Mouse (Mus musculus): ENCODE measurements around the gene Tap2.

Gene Tap2

DNA sequence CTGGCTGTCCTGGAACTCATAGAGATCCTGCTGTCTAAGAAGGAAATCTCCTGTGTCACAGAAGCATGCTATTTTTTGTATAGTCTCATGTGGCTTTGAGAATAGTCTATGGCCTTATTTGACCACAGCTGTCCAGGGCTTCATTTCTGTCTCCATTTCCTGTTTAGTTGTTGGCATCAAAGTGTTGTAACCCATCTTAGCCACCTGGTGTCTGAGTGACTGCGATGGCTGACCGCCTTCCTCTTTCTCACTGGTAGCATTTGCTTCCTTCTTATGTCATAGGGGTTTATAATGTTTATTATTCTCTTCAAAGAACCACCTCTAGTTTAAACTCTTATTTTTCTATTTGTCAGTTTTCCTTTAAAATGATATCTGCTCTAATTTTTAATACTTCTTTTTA, 45.4 kb downstream of the Tap2 start:
- peak; percentile 76 for DNase-seq (ENCODE audit: low read depth, low spot score)

DNA sequence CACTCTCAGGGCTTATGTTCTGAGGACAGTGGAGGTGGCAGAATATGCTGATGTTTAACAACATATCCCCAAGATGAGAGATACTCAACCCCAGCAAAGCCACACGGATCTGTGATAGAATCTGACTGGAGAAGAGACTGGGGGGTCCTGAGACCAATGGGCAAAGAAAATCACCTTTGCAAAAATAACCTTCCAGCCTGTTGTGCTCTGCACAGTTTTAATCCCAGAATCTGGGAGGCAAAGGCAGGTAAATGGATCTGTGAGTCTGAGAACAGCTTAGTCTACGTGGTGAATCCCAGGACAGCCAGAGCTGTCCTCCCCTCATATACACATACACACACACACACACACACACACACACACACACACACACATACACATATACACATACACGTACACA, 46.0 kb downstream of the Tap2 start:
- DNase-seq (ENCODE audit: low read depth, low spot score) = no peak

DNA sequence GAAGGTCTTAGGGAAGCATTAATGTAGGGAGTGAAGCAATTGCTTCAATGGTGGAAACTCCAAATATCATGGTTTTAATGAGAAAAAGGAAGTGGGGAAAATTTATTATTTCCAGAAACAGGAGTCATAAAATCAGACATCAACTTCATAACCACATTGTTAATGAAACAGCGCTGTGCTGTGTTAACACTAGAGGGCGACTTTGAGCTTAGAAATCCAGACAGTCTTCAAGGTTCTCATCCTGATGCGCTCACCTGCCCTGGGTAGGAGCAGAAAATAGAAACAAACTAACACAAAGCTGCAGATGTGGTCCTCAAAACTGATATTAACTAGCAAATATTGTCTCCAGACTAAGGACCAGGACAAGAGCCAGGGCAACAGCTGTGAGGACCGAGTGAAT, 46.6 kb downstream of the Tap2 start:
- peak; percentile 73 for DNase-seq (ENCODE audit: low read depth, low spot score)

DNA sequence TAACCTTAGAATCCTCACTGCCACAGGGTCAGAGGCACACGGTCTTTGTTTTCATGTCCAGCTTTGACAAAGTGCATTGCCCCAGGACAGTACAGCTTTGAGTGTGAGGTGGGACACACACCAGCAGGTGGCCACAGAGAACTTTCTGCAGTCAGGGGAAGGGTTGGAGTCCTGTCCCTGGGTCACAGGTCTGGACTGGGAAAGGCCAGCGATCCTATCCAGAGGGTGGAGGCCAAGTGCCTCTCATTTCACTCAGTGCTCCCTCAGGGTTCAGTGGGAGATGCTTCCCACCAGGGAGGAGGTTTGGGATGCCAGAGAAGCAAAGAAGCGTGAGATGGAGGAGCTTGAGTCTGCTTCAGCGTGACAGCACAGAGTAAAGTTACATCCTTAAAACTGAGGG, 48.3 kb downstream of the Tap2 start:
- peak; percentile 73 for DNase-seq (ENCODE audit: low read depth, low spot score)

DNA sequence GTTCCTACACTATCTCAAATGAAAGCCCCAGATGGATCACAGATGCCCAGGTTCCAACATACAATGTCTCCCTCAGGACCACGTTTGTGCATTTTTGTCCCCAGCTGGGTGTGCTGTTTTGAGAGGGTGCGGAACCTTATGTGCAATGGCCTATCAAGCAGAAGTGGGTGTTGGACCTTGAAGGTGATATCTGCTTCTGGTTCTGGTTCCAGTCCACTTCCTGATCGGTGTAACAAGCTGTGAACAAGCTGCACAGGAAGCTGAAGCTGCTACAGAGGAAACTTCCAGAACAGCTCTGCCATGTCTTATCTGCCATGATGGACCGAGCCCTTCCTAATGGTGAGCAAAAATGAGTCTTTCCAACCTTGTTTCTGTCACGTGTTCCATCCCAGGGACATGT, 53.2 kb downstream of the Tap2 start:
- no peak for DNase-seq (ENCODE audit: low read depth, low spot score)

DNA sequence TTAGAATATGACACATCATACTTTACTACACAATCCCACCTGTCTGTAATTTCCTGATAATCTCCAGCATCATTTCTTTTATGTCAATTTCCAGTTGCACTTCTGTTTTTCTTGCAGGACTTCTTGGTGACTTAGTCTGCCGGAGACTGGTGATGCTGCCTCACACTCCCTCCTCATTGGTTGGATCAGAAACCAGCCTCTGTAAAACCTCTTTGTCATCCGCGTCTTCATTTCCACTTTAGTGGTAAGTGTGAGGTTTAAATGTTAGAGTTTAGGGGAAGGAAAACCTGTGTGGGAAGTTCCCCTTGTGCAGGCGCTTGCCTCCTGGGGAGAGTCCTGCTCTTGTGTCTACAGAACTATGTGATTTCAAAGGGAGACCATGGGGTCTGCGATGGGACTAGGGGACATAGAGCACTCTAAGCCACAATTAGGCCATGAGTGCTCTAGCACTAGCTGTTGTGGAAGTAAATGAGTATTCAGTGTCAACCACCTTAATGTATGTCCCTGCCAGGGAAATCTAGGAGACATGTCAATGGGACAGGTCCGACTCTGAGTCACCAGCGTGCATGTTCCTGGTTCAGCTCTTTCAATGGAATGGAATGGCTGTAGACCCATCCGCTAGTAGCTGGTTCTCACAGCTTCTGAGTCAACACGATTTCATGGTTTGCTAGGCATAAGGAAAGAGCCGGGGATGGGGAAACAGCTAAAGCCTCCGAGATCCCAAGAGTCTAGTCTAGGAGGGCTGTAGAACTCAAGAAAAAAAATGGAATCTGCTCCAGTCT, 54.5 kb downstream of the Tap2 start, which contains the start of gene H2-Ab1:
Gene H2-Ab1, plus strand, starts transcription at position 96 of the 782 bp plus-strand sequence.
- peak; percentile 97 for DNase-seq (ENCODE audit: low read depth, low spot score)

DNA sequence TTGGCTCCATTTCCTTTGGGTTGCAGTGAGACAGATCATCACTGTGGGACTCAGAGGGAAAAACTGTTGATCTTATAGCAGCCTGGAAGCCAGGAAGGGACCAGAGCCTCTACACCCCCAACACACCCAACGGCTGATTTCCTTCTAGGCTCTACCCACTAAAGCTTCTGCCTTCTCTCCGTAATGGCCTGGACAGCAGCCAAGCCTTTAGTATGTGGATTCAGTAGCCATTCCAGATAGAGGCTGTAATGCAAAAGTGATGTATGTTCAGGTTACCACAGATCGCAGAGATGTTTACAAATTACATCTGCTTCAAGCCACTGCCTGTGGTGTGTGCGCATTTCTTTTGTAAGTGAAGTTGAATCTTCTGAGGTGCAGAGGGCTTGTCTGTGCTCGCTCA, 57.2 kb downstream of the Tap2 start:
- no peak for DNase-seq (ENCODE audit: low read depth, low spot score)

DNA sequence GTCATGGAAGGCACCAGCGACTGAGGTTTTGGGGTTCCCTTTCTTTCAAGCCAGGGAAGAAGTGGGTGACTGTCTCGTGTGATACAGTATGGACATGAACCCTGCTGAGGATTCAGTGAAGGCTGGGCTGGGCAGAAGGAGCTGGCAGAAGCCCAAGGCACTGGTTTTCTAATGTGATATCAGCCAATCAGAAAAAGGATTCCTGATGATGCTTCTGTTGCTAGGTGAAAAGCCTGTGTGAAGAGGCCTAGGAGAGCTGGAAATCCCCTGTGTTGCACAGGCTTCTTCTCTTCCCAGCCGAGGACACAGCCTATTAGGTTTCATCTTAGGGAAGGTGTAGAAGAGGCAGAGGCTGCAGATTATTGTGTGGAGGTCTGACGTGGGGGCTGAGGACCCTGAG, 58.2 kb downstream of the Tap2 start:
- peak; percentile 95 for DNase-seq (ENCODE audit: low read depth, low spot score)

DNA sequence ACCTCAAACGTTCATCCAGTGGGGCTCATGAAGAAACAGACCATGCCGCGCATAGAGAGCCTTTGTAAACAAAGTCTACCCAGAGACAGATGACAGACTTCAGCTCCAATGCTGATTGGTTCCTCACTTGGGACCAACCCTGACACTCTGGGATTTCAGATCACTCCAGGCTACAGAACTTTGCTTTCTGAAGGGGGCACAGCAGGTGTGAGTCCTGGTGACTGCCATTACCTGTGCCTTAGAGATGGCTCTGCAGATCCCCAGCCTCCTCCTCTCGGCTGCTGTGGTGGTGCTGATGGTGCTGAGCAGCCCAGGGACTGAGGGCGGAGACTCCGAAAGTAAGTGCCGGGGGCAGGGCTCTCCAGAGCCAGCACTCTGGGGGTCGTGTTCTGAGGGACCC, 59.7 kb downstream of the Tap2 start:
- DNase-seq (ENCODE audit: low read depth, low spot score) = peak; percentile 95

DNA sequence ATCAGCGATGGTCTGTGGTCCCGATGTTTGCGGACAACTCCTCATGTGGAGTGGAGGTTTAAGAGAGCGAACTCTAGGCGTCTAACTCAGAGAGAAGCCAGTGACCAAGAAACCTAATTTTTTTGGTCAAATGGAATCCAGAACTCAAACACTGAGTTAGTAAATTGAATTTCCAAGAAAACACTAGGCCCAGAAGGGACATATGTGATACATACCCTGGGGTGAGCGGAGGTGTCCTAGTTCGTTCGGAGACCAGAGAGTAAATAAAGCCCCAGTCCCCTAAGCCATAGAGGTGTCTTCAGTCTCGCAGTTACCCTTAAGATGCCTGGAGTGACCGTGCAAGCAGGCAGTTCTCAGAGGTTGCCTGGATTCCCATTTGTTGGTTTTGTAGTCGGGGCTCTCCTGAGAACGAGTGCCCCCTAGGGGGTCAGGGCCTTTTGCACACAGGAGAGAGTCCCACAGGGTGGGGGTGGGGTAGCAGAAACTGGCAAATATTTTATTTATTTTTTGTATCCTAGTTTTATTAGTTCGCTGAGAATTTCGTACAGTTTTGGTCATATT, 60.6 kb downstream of the Tap2 start:
- peak; percentile 90 for DNase-seq (ENCODE audit: low read depth, low spot score)

DNA sequence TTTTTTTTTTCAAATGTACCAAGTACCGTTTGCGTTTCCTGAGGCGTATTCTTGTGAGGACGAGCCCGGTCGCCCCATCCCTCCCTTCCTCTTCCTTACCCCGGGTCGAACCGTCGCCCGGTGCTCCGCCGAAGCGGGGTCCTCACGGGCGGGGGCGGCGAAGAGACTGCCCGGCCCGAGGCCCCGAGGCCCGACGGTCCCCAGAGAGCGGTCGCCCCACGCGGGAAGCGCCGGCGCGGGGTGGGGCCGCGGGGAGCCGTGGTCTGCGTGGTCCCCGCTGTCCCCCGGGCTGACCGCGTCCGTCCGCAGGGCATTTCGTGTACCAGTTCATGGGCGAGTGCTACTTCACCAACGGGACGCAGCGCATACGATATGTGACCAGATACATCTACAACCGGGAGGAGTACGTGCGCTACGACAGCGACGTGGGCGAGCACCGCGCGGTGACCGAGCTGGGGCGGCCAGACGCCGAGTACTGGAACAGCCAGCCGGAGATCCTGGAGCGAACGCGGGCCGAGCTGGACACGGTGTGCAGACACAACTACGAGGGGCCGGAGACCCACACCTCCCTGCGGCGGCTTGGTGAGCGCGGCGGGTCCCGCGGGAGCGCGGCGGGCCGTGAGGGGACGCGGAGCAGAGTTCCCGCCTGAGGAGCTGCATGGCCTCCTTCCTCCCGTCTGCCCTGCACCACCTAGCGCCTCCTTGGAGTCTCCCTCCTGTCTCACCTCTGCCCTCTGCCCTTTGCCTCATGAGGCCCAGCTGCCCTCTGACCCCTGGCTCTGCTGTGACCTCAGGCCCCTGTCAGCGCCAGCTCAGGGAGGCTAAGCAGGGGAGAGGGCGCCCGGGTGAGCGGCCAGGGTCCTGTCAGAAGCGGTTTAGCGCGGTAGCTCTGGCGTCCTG, 61.4 kb downstream of the Tap2 start:
- DNase-seq (ENCODE audit: low read depth, low spot score) = peak; percentile 61
